Mouse (Mus musculus) brain, embryonic 14.5 days (tissue): ENCODE results near the gene Ttc17.

Experiments
- CTCF ChIP-seq: fragments of 200-500 bp; IDR thresholded peaks from 2 replicates; pipeline ENCODE4 v1.5.1; 2012; ENCODE audit warnings: inconsistent platforms, mild to moderate bottlenecking, moderate library complexity, borderline replicate concordance; ENCODE audit not compliant: insufficient read depth, insufficient read length; ENCODE audit errors: extremely low read depth
- POLR2A ChIP-seq: fragments of 200-500 bp; IDR thresholded peaks from 2 replicates; pipeline ENCODE4 v1.6.1; 2012; ENCODE audit warnings: mild to moderate bottlenecking, inconsistent platforms, borderline replicate concordance; ENCODE audit not compliant: poor library complexity, insufficient read depth, insufficient read length, severe bottlenecking; ENCODE audit errors: extremely low read depth

DNA sequence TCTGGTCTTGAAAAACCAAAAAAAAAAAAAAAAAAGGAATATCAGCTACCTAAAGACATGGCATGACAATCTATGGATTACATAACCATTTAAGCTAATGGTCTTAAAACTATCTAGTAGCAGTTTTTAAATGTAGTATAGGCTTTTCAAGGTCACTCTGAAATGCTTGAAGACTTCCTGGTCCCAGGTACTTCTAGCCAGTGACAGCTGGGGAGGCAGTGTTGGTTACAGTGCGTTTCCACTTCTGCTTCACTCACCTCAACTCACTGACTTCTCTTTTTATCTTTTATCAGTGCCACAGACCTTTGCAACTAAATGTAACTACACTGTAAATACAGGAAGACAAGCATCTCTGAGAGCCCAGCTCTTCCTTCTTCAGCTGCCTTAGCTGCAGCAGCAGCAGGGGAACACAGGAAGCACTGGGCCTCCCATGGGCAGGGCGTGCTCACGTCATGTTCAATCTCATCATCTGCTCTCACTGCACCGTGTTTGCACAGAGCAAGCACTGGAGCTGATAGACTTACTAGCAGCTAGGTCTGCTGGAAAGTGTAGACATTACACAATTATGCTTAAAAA, 46.0 kb downstream of the Ttc17 start:
- TF ChIP-seq POLR2A (no peak), CTCF (no peak)
